ENCODE assay signal across 8 mouse cellular contexts in genomic region chr9:63091971-63092528, GRCm38 (mm10). TPM values are rescaled to one million over a fixed set of nuclear protein-coding genes. Genes with fewer than 3 reads are reported as not detected.
DNase-seq lines count a peak whose midpoint lies in the region; ATAC-seq and TF ChIP-seq lines count a peak whose summit lies in the region.

No protein-coding gene starts in this region.

- no peak for TF ChIP-seq EP300 in ES-Bruce4 (IDR thresholded peaks at IDR 0.05; ENCODE audit: insufficient read depth, low read depth, low read length)

- TF ChIP-seq CTCF in ES-Bruce4 (IDR thresholded peaks at IDR 0.05; ENCODE audit: low read depth, low read length) = no peak

- no peak overlapping the region for H3K27ac ChIP-seq in ES-Bruce4 (ENCODE audit: insufficient read depth, low read length)
- H3K27ac ChIP-seq in liver, embryonic 16.5 days (ENCODE audit: low read length) = peak overlapping the region; percentile 41; the same call in 1 of the 2 replicates
- H3K27ac ChIP-seq in neural tube, embryonic 13.5 days (replicated peaks) = peak overlapping the region; percentile 82

- no peaks in the 10 kb centered on the region for H3K9me3 ChIP-seq in ES-Bruce4 (replicated peaks; ENCODE audit: control insufficient read depth, insufficient read depth, low read length, poor library complexity, severe bottlenecking)
- no peaks in the 10 kb centered on the region for H3K9me3 ChIP-seq in liver, embryonic 16.5 days (replicated peaks; ENCODE audit: control insufficient read depth, low read length)
- no peaks in the 10 kb centered on the region for H3K9me3 ChIP-seq in neural tube, embryonic 13.5 days

- TF ChIP-seq POLR2A in ES-Bruce4 (IDR thresholded peaks at IDR 0.05; ENCODE audit: insufficient read depth, low read length) = no peak

- peak; percentile 36 for DNase-seq in cerebellum, adult 9-10 months
- peak; percentile 57 for DNase-seq in heart, postnatal 25 days (ENCODE audit: low spot score)
- DNase-seq in layer of hippocampus, adult 18-20 months (ENCODE audit: low spot score in 2 of 2) = peak; percentile 61 to 80
- peak; percentile 76 for DNase-seq in urinary bladder, postnatal 14 days (ENCODE audit: low spot score)

- H3K4me3 ChIP-seq in ES-Bruce4 (ENCODE audit: low read depth, low read length) = peak overlapping the region; percentile 20; the same call in 1 of the 2 replicates
- H3K4me3 ChIP-seq in liver, embryonic 16.5 days (ENCODE audit: low read depth, low read length) = peak overlapping the region; percentile 37
- H3K4me3 ChIP-seq in neural tube, embryonic 13.5 days = peak overlapping the region; percentile 26

- no peaks in the 10 kb centered on the region for H3K36me3 ChIP-seq in ES-Bruce4 (ENCODE audit: control insufficient read depth, insufficient read depth, low read length, poor library complexity, severe bottlenecking)
- H3K36me3 ChIP-seq in liver, embryonic 16.5 days (ENCODE audit: control insufficient read depth, insufficient read depth) = no peaks in the 10 kb centered on the region
- no peaks in the 10 kb centered on the region for H3K36me3 ChIP-seq in neural tube, embryonic 13.5 days

- WGBS in liver, embryonic 16.5 days (ENCODE audit: insufficient replicate concordance) = 2% methylated on average over 13 of the region's 13 CpGs
- under 1% methylated on average over 13 of the region's 13 CpGs for WGBS in neural tube, embryonic 13.5 days

- H3K4me2 ChIP-seq in liver, embryonic 16.5 days (ENCODE audit: low read depth, low read length) = peak overlapping the region; percentile 46
- peak overlapping the region; percentile 53 for H3K4me2 ChIP-seq in neural tube, embryonic 13.5 days

- H3K9ac ChIP-seq in ES-Bruce4 (ENCODE audit: low read depth, poor library complexity, severe bottlenecking) = no peak overlapping the region
- H3K9ac ChIP-seq in liver, embryonic 16.5 days (ENCODE audit: low read depth, low read length) = no peak overlapping the region
- peak overlapping the region; percentile 56 for H3K9ac ChIP-seq in neural tube, embryonic 13.5 days

- ATAC-seq in frontal cortex, adult (ENCODE audit: low TSS enrichment) = peak; percentile 87
- ATAC-seq in liver, embryonic 16.5 days (ENCODE audit: low read depth) = 0 out of 2 replicates have a peak, but pooled peaks have one; percentile 45
- peak; percentile 84 for ATAC-seq in neural tube, embryonic 13.5 days (ENCODE audit: low read depth)

- no peaks in the 10 kb centered on the region for H3K27me3 ChIP-seq in ES-Bruce4 (ENCODE audit: control insufficient read depth, insufficient read depth, low read length, poor library complexity, severe bottlenecking)
- no peaks in the 10 kb centered on the region for H3K27me3 ChIP-seq in liver, embryonic 16.5 days (ENCODE audit: control insufficient read depth, insufficient read depth, low read depth, low read length)
- no peaks in the 10 kb centered on the region for H3K27me3 ChIP-seq in neural tube, embryonic 13.5 days

- intact Hi-C loops in heart, postnatal 25 days (cut with DNase I) = no loop called here

- no peaks in the 10 kb centered on the region for H3K4me1 ChIP-seq in ES-Bruce4 (ENCODE audit: control insufficient read depth, insufficient read depth, low read length)
- H3K4me1 ChIP-seq in liver, embryonic 16.5 days (ENCODE audit: control insufficient read depth, low read depth, low read length) = no peaks in the 10 kb centered on the region; the same call in 1 of the 2 replicates
- peaks cover 32% of the 10 kb centered on the region for H3K4me1 ChIP-seq in neural tube, embryonic 13.5 days (replicated peaks)

RNA-seq across cellular contexts. Expression of gene Skor1, which starts 56.7 kb away (rescaled TPM):
- polyA plus RNA-seq in ES-Bruce4 (2011; ENCODE audit: insufficient read depth, insufficient read length, low read depth, missing spikeins) = not detected in 2 replicates
- not detected for total RNA-seq in heart, postnatal 25 days (2021)
- total RNA-seq in layer of hippocampus, adult 18-20 months (2021) = under 1 TPM; 0.07 to 0.15 TPM
- not detected in 2 replicates for polyA plus RNA-seq in liver, embryonic 16.5 days (2015; fragmentation: Nextera tagmentation; extraction: Ambion mirVana)
- polyA plus RNA-seq in neural tube, embryonic 13.5 days (2015; fragmentation: Nextera tagmentation; extraction: Ambion mirVana) = 25.4 and 27.9 TPM in 2 replicates

Comparison
In these comparisons a context has a peak if more than half of its experiments do, and no peak if none do; other contexts are left out.
1. RNA of gene Skor1, which starts 56.7 kb away (polyA plus RNA-seq): 25.4 to 27.9 TPM in neural tube, embryonic 13.5 days; not detected in ES-Bruce4 and not detected in liver, embryonic 16.5 days; every median in the first group is over 10 times any median in the second.
2. Peak in every context shown above with its lines, with median percentiles within 50 percentile points of each other: H3K4me3 ChIP-seq, DNase-seq and ATAC-seq.